Mouse (Mus musculus) small intestine, adult 2 months (tissue): Measurements from ENCODE around the gene Gm13119. TPM values are rescaled to one million over a fixed set of nuclear protein-coding genes. Genes with fewer than 3 reads are reported as not detected.
"Not testable (repeated sequence)": the region's sequence is repeated elsewhere in the genome, so short reads cannot be mapped to it uniquely, and the experiment has no call there.

Source experiments
- H3K27ac ChIP-seq: fragments of 200-500 bp; 2 replicates; pipeline ENCODE4 v1.5.1; 2012; ENCODE audit warnings: low read depth, low read length, control low read depth, inconsistent platforms; ENCODE audit not compliant: insufficient read depth
- H3K27me3 ChIP-seq: fragments of 200-500 bp; 2 replicates; pipeline ENCODE4 v1.6.1; 2012; ENCODE audit warnings: mild to moderate bottlenecking, moderate library complexity, low read length, inconsistent platforms; ENCODE audit not compliant: control insufficient read depth, insufficient read depth
- H3K36me3 ChIP-seq: fragments of 200-500 bp; 2 replicates; pipeline ENCODE4 v1.6.1; 2012; ENCODE audit warnings: mild to moderate bottlenecking, low read length, control low read depth, inconsistent platforms; ENCODE audit not compliant: control insufficient read depth, insufficient read depth
- H3K4me1 ChIP-seq: fragments of 200-500 bp; 2 replicates; pipeline ENCODE4 v1.6.1; 2012; ENCODE audit warnings: low read length, inconsistent platforms, mixed read lengths; ENCODE audit not compliant: control insufficient read depth, insufficient read depth, insufficient read length
- H3K4me3 ChIP-seq: fragments of 200-500 bp; 2 replicates; pipeline ENCODE4 v1.5.1; 2012; ENCODE audit warnings: low read depth, mild to moderate bottlenecking, control low read depth, inconsistent platforms, low read length, moderate library complexity
- CTCF ChIP-seq: fragments of 200-500 bp; IDR thresholded peaks from 2 replicates; pipeline ENCODE4 v1.5.1; 2012; ENCODE audit warnings: low read depth, mild to moderate bottlenecking, control low read depth, inconsistent platforms, low read length, moderate library complexity, mixed read lengths; ENCODE audit not compliant: insufficient replicate concordance, insufficient read length; ENCODE audit errors: extremely low read depth
- POLR2A ChIP-seq: fragments of 200-500 bp; IDR thresholded peaks from 2 replicates; pipeline ENCODE4 v1.6.1; 2012; ENCODE audit warnings: low read depth, mild to moderate bottlenecking, control low read depth, inconsistent platforms, low read length, moderate library complexity
- WGBS: fragments of 180-500 bp; shearing (Covaris S2); methylation state at CpG from one replicate; pipeline ENCODE4 v1.1.7; 2018; 5-methylcytosine and 5-hydroxymethylcytosine counted together
- polyA plus RNA-seq: library from polyadenylated mRNA; depleted of rRNA; stranded (reverse); fragments of >200 nt; gene quantifications from 2 replicates; pipeline ENCODE4 v1.2.3, GENCODE M21; 2012; rRNA removed

The Gm13119 gene
- polyA plus RNA-seq = not detected in 2 replicates

GRCm38 (mm10) chr4:144357642-144358041, at the start of gene Gm13119:
Gm13119 (plus strand) TSS chr4:144357942.
- H3K36me3 ChIP-seq, H3K27ac ChIP-seq, H3K4me1 ChIP-seq, H3K4me3 ChIP-seq, H3K27me3 ChIP-seq: not testable (repeated sequence)
- WGBS = 85% methylated on average over 3 of the region's 3 CpGs

- H3K4me1 ChIP-seq, H3K27me3 ChIP-seq, H3K4me3 ChIP-seq, H3K27ac ChIP-seq, H3K36me3 ChIP-seq: not testable (repeated sequence)
- WGBS = 55% methylated on average over 2 of the region's 2 CpGs
These were observed 44.9 kb upstream of the Gm13119 start for GRCm38 (mm10) chr4:144312666-144313460.

- not testable (repeated sequence) for H3K4me1 ChIP-seq, H3K27ac ChIP-seq, H3K36me3 ChIP-seq, H3K27me3 ChIP-seq, H3K4me3 ChIP-seq
- 58% methylated on average over 4 of the region's 4 CpGs for WGBS
These were observed 27.8 kb upstream of the Gm13119 start, which contains the start of gene Gm13128 for GRCm38 (mm10) chr4:144329949-144330348. Gm13128 (plus strand) TSS chr4:144330249.

GRCm38 (mm10) chr4:144335856-144336255, 21.9 kb upstream of the Gm13119 start:
- H3K27me3 ChIP-seq, H3K27ac ChIP-seq, H3K36me3 ChIP-seq, H3K4me3 ChIP-seq, H3K4me1 ChIP-seq: not testable (repeated sequence)
- 78% methylated on average over 3 of the region's 3 CpGs for WGBS

GRCm38 (mm10) chr4:144377911-144378310, 20.2 kb downstream of the Gm13119 start, which contains the start of gene Pramef20:
Pramef20 (minus strand) TSS chr4:144377933.
- H3K4me1 ChIP-seq = no peaks in the 10 kb centered on the region
- 40% methylated on average over 2 of the region's 2 CpGs for WGBS
- no peaks in the 10 kb centered on the region for H3K27me3 ChIP-seq
- H3K4me3 ChIP-seq = no peak within 1 kb of the TSS
- no peak within 1 kb of the TSS for H3K27ac ChIP-seq
- TF ChIP-seq POLR2A (no peak), CTCF (no peak)
- no peaks in the 10 kb centered on the region for H3K36me3 ChIP-seq

- WGBS = 27% methylated on average over 3 of the region's 3 CpGs
- TF ChIP-seq POLR2A (no peak), CTCF (no peak)
- Histone ChIP-seq H3K27ac (no peak overlapping the region), H3K4me3 (no peak overlapping the region), H3K36me3 (no peaks in the 10 kb centered on the region), H3K27me3 (no peaks in the 10 kb centered on the region; the same call in 1 of the 2 replicates), H3K4me1 (no peaks in the 10 kb centered on the region)
These were observed 38.6 kb downstream of the Gm13119 start for GRCm38 (mm10) chr4:144396316-144396715.

- H3K4me3 ChIP-seq = no peak overlapping the region
- 8% methylated on average over 4 of the region's 4 CpGs for WGBS
- no peaks in the 10 kb centered on the region for H3K36me3 ChIP-seq
- TF ChIP-seq CTCF (no peak), POLR2A (no peak)
- H3K27ac ChIP-seq = no peak overlapping the region
- no peaks in the 10 kb centered on the region; the same call in 1 of the 2 replicates for H3K27me3 ChIP-seq
- peaks cover 2% of the 10 kb centered on the region; the same call in 1 of the 2 replicates for H3K4me1 ChIP-seq
These were observed 45.0 kb downstream of the Gm13119 start for GRCm38 (mm10) chr4:144402712-144403111.

- Histone ChIP-seq H3K36me3 (no peaks in the 10 kb centered on the region), H3K4me1 (peaks cover 2% of the 10 kb centered on the region; the same call in 1 of the 2 replicates), H3K4me3 (peak overlapping the region; percentile 57), H3K27ac (no peak overlapping the region), H3K27me3 (no peaks in the 10 kb centered on the region; the same call in 1 of the 2 replicates)
- 2% methylated on average over 17 of the region's 17 CpGs for WGBS
- no peak for TF ChIP-seq CTCF
- TF ChIP-seq POLR2A = no peak
These were observed 46.8 kb downstream of the Gm13119 start for GRCm38 (mm10) chr4:144404456-144405086.
